Mouse (Mus musculus) hindbrain, embryonic 10.5 days (tissue): ENCODE results near the gene Borcs8. TPM values are rescaled to one million over a fixed set of nuclear protein-coding genes. Genes with fewer than 3 reads are reported as not detected.

ENCODE experiments used
- DNase-seq: peaks from one replicate; pipeline ENCODE4 v3.0.0-alpha.2; 2017; ENCODE audit warnings: low spot score
- H3K27ac ChIP-seq: fragments of 300-500 bp; sonication (generic); 2 replicates; pipeline ENCODE4 v1.5.1; 2016; ENCODE audit warnings: mild to moderate bottlenecking, moderate library complexity
- H3K27me3 ChIP-seq: fragments of 300-500 bp; sonication (generic); 2 replicates; pipeline ENCODE4 v1.6.1; 2016; ENCODE audit warnings: mild to moderate bottlenecking; ENCODE audit not compliant: poor library complexity, insufficient read depth, severe bottlenecking
- H3K36me3 ChIP-seq: fragments of 300-500 bp; sonication (generic); 2 replicates; pipeline ENCODE4 v1.6.1; 2016; ENCODE audit warnings: mild to moderate bottlenecking, moderate library complexity
- H3K4me1 ChIP-seq: fragments of 300-500 bp; sonication (generic); replicated peaks from 2 replicates; pipeline ENCODE4 v1.6.1; 2016; ENCODE audit warnings: mild to moderate bottlenecking
- H3K4me3 ChIP-seq: fragments of 300-500 bp; sonication (generic); 2 replicates; pipeline ENCODE4 v1.5.1; 2016; ENCODE audit warnings: mild to moderate bottlenecking, moderate library complexity
- H3K9me3 ChIP-seq: fragments of 300-500 bp; sonication (generic); 2 replicates; pipeline ENCODE4 v1.6.1; 2016; ENCODE audit warnings: mild to moderate bottlenecking, moderate library complexity
- WGBS: fragments of 180-500 bp; shearing (Covaris S2); methylation state at CpG from one replicate; pipeline ENCODE4 v1.1.7; 2016; 5-methylcytosine and 5-hydroxymethylcytosine counted together
- polyA plus RNA-seq: library from polyadenylated mRNA; unstranded; fragments of >200 nt; fragmentation: Nextera tagmentation; extraction: Ambion mirVana; gene quantifications from 2 replicates; pipeline ENCODE4 v1.2.1, GENCODE M21; 2016

The Borcs8 gene
- polyA plus RNA-seq, 1 experiment from 2014 or later = 48.3 TPM

GRCm38 (mm10) chr8:70139981-70140380 is 682 bp downstream of the Borcs8 start:
- Histone ChIP-seq H3K27me3 (no peaks in the 10 kb centered on the region), H3K4me3 (peak overlapping the region; percentile 79), H3K4me1 (peaks cover 22% of the 10 kb centered on the region), H3K36me3 (peaks cover 57% of the 10 kb centered on the region), H3K9me3 (no peaks in the 10 kb centered on the region), H3K27ac (peak overlapping the region; percentile 88)
- no peak for DNase-seq
- WGBS = 15% methylated on average over 9 of the region's 9 CpGs

- Histone ChIP-seq H3K4me1 (peaks cover 18% of the 10 kb centered on the region), H3K9me3 (no peaks in the 10 kb centered on the region), H3K36me3 (peaks cover 45% of the 10 kb centered on the region), H3K4me3 (no peak overlapping the region), H3K27me3 (peaks cover 16% of the 10 kb centered on the region), H3K27ac (no peak overlapping the region)
- DNase-seq = no peak
- WGBS = 87% methylated on average over 7 of the region's 7 CpGs
Measured at GRCm38 (mm10) chr8:70147678-70148607, 8.6 kb downstream of the Borcs8 start.

GRCm38 (mm10) chr8:70150158-70150557 is 10.9 kb downstream of the Borcs8 start:
- Histone ChIP-seq H3K4me3 (0 out of 2 replicates have a peak overlapping the region, but pooled peaks have one; percentile 3), H3K27ac (peak overlapping the region; percentile 35; the same call in 1 of the 2 replicates), H3K9me3 (no peaks in the 10 kb centered on the region), H3K36me3 (peaks cover 23% of the 10 kb centered on the region), H3K4me1 (peaks cover 18% of the 10 kb centered on the region), H3K27me3 (peaks cover 25% of the 10 kb centered on the region)
- peak; percentile 25 for DNase-seq
- 21% methylated on average over 13 of the region's 13 CpGs for WGBS

GRCm38 (mm10) chr8:70152537-70153257 is 13.4 kb downstream of the Borcs8 start:
- peaks cover 21% of the 10 kb centered on the region for H3K4me1 ChIP-seq
- H3K36me3 ChIP-seq = no peaks in the 10 kb centered on the region
- no peak overlapping the region for H3K27ac ChIP-seq
- peak overlapping the region; percentile 36 for H3K4me3 ChIP-seq
- WGBS = 15% methylated on average over 22 of the region's 22 CpGs
- H3K9me3 ChIP-seq = no peaks in the 10 kb centered on the region
- peaks cover 41% of the 10 kb centered on the region for H3K27me3 ChIP-seq
- peak; percentile 80 for DNase-seq

- no peaks in the 10 kb centered on the region for H3K9me3 ChIP-seq
- DNase-seq = no peak
- peaks cover 34% of the 10 kb centered on the region for H3K4me1 ChIP-seq
- H3K27me3 ChIP-seq = peaks cover 34% of the 10 kb centered on the region
- H3K4me3 ChIP-seq = no peak overlapping the region
- no peaks in the 10 kb centered on the region for H3K36me3 ChIP-seq
- 94% methylated on average over 1 of the region's 1 CpGs for WGBS
- H3K27ac ChIP-seq = no peak overlapping the region
Measured at GRCm38 (mm10) chr8:70157240-70157800, 18.0 kb downstream of the Borcs8 start.

- 12% methylated on average over 40 of the region's 40 CpGs for WGBS
- peak overlapping the region; percentile 76 for H3K27ac ChIP-seq
- no peaks in the 10 kb centered on the region for H3K9me3 ChIP-seq
- no peaks in the 10 kb centered on the region for H3K36me3 ChIP-seq
- DNase-seq = peak; percentile 88
- peak overlapping the region; percentile 57 for H3K4me3 ChIP-seq
- H3K27me3 ChIP-seq = peaks cover 32% of the 10 kb centered on the region
- peaks cover 28% of the 10 kb centered on the region for H3K4me1 ChIP-seq
Measured at GRCm38 (mm10) chr8:70158069-70158853, 19.0 kb downstream of the Borcs8 start.

GRCm38 (mm10) chr8:70159211-70159610 is 19.9 kb downstream of the Borcs8 start:
- Histone ChIP-seq H3K4me1 (peaks cover 28% of the 10 kb centered on the region), H3K27me3 (peaks cover 32% of the 10 kb centered on the region), H3K36me3 (no peaks in the 10 kb centered on the region), H3K4me3 (no peak overlapping the region), H3K9me3 (no peaks in the 10 kb centered on the region), H3K27ac (no peak overlapping the region)
- 86% methylated on average over 4 of the region's 4 CpGs for WGBS
- no peak for DNase-seq

- no peaks in the 10 kb centered on the region for H3K9me3 ChIP-seq
- H3K4me1 ChIP-seq = peaks cover 28% of the 10 kb centered on the region
- no peak overlapping the region for H3K27ac ChIP-seq
- peaks cover 40% of the 10 kb centered on the region for H3K27me3 ChIP-seq
- no peaks in the 10 kb centered on the region for H3K36me3 ChIP-seq
- 64% methylated on average over 13 of the region's 13 CpGs for WGBS
- DNase-seq = no peak
- no peak overlapping the region for H3K4me3 ChIP-seq
Measured at GRCm38 (mm10) chr8:70160015-70160414, 20.7 kb downstream of the Borcs8 start.

GRCm38 (mm10) chr8:70163316-70163715 is 24.0 kb downstream of the Borcs8 start:
- Histone ChIP-seq H3K27me3 (peaks cover 48% of the 10 kb centered on the region), H3K4me1 (peaks cover 40% of the 10 kb centered on the region), H3K4me3 (no peak overlapping the region), H3K27ac (no peak overlapping the region), H3K36me3 (no peaks in the 10 kb centered on the region), H3K9me3 (no peaks in the 10 kb centered on the region)
- WGBS = 97% methylated on average over 3 of the region's 3 CpGs
- no peak for DNase-seq

GRCm38 (mm10) chr8:70166504-70167110 is 27.3 kb downstream of the Borcs8 start:
- peak overlapping the region; percentile 44 for H3K4me3 ChIP-seq
- 2% methylated on average over 21 of the region's 21 CpGs for WGBS

GRCm38 (mm10) chr8:70170116-70170515 is 30.8 kb downstream of the Borcs8 start:
- 87% methylated on average over 3 of the region's 3 CpGs for WGBS
- no peak overlapping the region for H3K27ac ChIP-seq
- H3K36me3 ChIP-seq = peaks cover 7% of the 10 kb centered on the region; the same call in 1 of the 2 replicates

More at GRCm38 (mm10) chr8:70166504-70167110, 27.3 kb downstream of the Borcs8 start:
- DNase-seq = peak; percentile 86
- peaks cover 42% of the 10 kb centered on the region for H3K27me3 ChIP-seq
- H3K4me1 ChIP-seq = peaks cover 25% of the 10 kb centered on the region
- H3K27ac ChIP-seq = peak overlapping the region; percentile 29; the same call in 1 of the 2 replicates
- no peaks in the 10 kb centered on the region for H3K9me3 ChIP-seq
- H3K36me3 ChIP-seq = no peaks in the 10 kb centered on the region

GRCm38 (mm10) chr8:70170748-70171147 is 31.4 kb downstream of the Borcs8 start:
- H3K27ac ChIP-seq = no peak overlapping the region
- H3K27me3 ChIP-seq = peaks cover 20% of the 10 kb centered on the region
- no peak overlapping the region for H3K4me3 ChIP-seq
- H3K4me1 ChIP-seq = peaks cover 45% of the 10 kb centered on the region
- no peak for DNase-seq
- peaks cover 10% of the 10 kb centered on the region; the same call in 1 of the 2 replicates for H3K36me3 ChIP-seq
- 79% methylated on average over 3 of the region's 3 CpGs for WGBS
- H3K9me3 ChIP-seq = no peaks in the 10 kb centered on the region

More at GRCm38 (mm10) chr8:70170116-70170515, 30.8 kb downstream of the Borcs8 start:
- H3K4me1 ChIP-seq = peaks cover 49% of the 10 kb centered on the region
- H3K27me3 ChIP-seq = peaks cover 27% of the 10 kb centered on the region
- H3K4me3 ChIP-seq = no peak overlapping the region
- no peaks in the 10 kb centered on the region for H3K9me3 ChIP-seq
- no peak for DNase-seq
